Mouse (Mus musculus): Measurements from ENCODE around the gene Galc. TPM values are rescaled to one million over a fixed set of nuclear protein-coding genes. Genes with fewer than 3 reads are reported as not detected.
A peak's percentile ranks its signal among the peaks of the same experiment; 100 is the strongest.

Gene Galc
- polyA plus RNA-seq, 1 experiment = 7.5 TPM

DNA sequence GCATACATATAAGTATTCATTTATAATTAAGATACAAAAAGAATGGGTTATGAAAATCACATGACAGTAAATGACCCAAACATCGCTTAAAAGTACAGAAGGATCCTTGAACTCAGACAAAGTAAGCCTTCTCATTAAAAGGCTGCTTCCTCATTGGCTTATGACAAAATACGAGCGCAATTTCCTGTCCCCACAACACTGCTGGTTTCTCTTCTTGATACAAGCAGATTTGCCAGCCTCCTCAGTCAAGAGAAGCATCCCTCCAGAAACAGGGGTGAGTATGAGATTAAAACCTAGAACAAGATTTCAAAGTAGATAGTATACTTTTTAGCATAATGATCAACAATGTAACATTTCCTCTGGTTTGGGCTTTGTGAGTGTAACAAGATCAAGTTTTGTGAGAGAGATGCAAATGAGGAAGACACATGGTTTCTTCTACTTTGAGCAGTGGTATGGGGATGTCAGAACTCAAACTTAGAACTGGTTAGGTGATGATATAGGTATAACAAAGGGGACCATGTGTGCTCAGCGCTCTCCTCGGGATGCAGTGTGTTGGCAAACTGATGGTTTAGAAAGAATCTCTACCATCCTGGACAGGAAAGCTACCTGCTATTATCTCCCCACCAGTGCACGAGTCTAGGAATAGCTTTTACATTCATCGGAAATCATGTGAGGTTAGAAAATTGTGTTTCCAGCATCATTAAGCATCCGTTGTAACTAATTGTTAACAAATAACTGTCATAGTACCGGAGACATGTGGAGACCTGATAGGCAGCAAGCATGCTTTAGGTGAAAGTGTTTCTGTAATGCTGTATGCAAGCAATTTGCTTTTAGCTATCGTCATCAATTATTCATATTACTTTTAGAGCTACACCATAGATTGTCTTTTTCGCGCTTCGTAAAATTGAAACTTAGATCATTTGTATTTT is 9.4 kb upstream of the Galc start, which contains the start of gene Gpr65:
Gene Gpr65 (plus strand): TSS at position 195 of the 929 bp plus-strand sequence.
- WGBS = 17% methylated on average over 13 of the region's 13 CpGs
- peak within 1 kb of the TSS; percentile 79 for H3K27ac ChIP-seq (ENCODE audit: control insufficient read depth, insufficient read depth, low read depth, low read length, poor library complexity)
- TF ChIP-seq CTCF (IDR thresholded peaks at IDR 0.05; ENCODE audit: control insufficient read depth, insufficient read depth, low read length) (no peak), POLR2A (IDR thresholded peaks at IDR 0.05; ENCODE audit: borderline replicate concordance, control insufficient read depth, low read depth, low read length) (no peak)
- H3K4me3 ChIP-seq (replicated peaks; ENCODE audit: control insufficient read depth, low read depth, low read length) = peak within 1 kb of the TSS; percentile 95
- H3K4me1 ChIP-seq (ENCODE audit: control insufficient read depth, insufficient read depth, low read length) = peaks cover 10% of the 10 kb centered on the region

DNA sequence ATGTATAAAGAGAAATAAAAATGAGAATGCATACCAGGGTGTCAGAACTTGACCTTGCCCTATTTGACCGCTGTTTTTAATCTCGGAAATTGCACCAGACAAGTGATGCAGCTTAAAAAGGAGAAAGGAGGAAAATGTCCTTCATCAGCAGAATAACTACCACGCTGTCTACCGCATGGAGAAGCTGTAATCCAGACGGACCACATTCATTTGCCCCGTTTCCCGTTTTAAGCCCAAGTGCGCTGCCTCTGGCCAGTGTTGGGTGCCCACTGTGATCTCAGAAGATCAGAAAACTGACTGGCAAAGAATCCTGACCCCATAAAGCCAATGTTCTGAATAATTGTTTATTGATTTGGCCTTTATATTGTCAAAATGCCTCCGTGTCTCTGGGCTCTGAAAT is 6.4 kb upstream of the Galc start:
- Histone ChIP-seq H3K4me1 (ENCODE audit: control insufficient read depth, insufficient read depth, low read length) (peaks cover 8% of the 10 kb centered on the region; the same call in 1 of the 2 replicates), H3K27ac (ENCODE audit: control insufficient read depth, insufficient read depth, low read depth, low read length, poor library complexity) (peak overlapping the region; percentile 88), H3K4me3 (replicated peaks; ENCODE audit: control insufficient read depth, low read depth, low read length) (no peak overlapping the region)
- TF ChIP-seq CTCF (IDR thresholded peaks at IDR 0.05; ENCODE audit: control insufficient read depth, insufficient read depth, low read length) = no peak
- TF ChIP-seq POLR2A (IDR thresholded peaks at IDR 0.05; ENCODE audit: borderline replicate concordance, control insufficient read depth, low read depth, low read length) = no peak
- 43% methylated on average over 9 of the region's 9 CpGs for WGBS

GRCm38 (mm10) chr12:98259518-98259852 is 226 bp upstream of the Galc start:
- Histone ChIP-seq H3K4me1 (ENCODE audit: control insufficient read depth, insufficient read depth, low read length) (peaks cover 6% of the 10 kb centered on the region), H3K4me3 (replicated peaks; ENCODE audit: control insufficient read depth, low read depth, low read length) (peak overlapping the region; percentile 63), H3K27ac (ENCODE audit: control insufficient read depth, insufficient read depth, low read depth, low read length, poor library complexity) (peak overlapping the region; percentile 93)
- TF ChIP-seq POLR2A (IDR thresholded peaks at IDR 0.05; ENCODE audit: borderline replicate concordance, control insufficient read depth, low read depth, low read length) (no peak), CTCF (IDR thresholded peaks at IDR 0.05; ENCODE audit: control insufficient read depth, insufficient read depth, low read length) (no peak)
- WGBS = under 1% methylated on average over 12 of the region's 12 CpGs

- WGBS = 2% methylated on average over 8 of the region's 8 CpGs
- peak overlapping the region; percentile 93 for H3K27ac ChIP-seq (ENCODE audit: control insufficient read depth, insufficient read depth, low read depth, low read length, poor library complexity)
- TF ChIP-seq POLR2A (IDR thresholded peaks at IDR 0.05; ENCODE audit: borderline replicate concordance, control insufficient read depth, low read depth, low read length) (no peak), CTCF (IDR thresholded peaks at IDR 0.05; ENCODE audit: control insufficient read depth, insufficient read depth, low read length) (no peak)
Observed at GRCm38 (mm10) chr12:98258371-98258844, 851 bp downstream of the Galc start.

GRCm38 (mm10) chr12:98255373-98255995 is 3.8 kb downstream of the Galc start:
- 28% methylated on average over 13 of the region's 13 CpGs for WGBS
- H3K27ac ChIP-seq (ENCODE audit: control insufficient read depth, insufficient read depth, low read depth, low read length, poor library complexity) = no peak overlapping the region
- TF ChIP-seq CTCF (IDR thresholded peaks at IDR 0.05; ENCODE audit: control insufficient read depth, insufficient read depth, low read length) (no peak), POLR2A (IDR thresholded peaks at IDR 0.05; ENCODE audit: borderline replicate concordance, control insufficient read depth, low read depth, low read length) (no peak)
- H3K4me1 ChIP-seq (ENCODE audit: control insufficient read depth, insufficient read depth, low read length) = peaks cover 6% of the 10 kb centered on the region
- H3K4me3 ChIP-seq (replicated peaks; ENCODE audit: control insufficient read depth, low read depth, low read length) = no peak overlapping the region

More at GRCm38 (mm10) chr12:98258371-98258844, 851 bp downstream of the Galc start:
- H3K4me3 ChIP-seq (replicated peaks; ENCODE audit: control insufficient read depth, low read depth, low read length) = peak overlapping the region; percentile 98
- H3K4me1 ChIP-seq (ENCODE audit: control insufficient read depth, insufficient read depth, low read length) = peaks cover 6% of the 10 kb centered on the region

DNA sequence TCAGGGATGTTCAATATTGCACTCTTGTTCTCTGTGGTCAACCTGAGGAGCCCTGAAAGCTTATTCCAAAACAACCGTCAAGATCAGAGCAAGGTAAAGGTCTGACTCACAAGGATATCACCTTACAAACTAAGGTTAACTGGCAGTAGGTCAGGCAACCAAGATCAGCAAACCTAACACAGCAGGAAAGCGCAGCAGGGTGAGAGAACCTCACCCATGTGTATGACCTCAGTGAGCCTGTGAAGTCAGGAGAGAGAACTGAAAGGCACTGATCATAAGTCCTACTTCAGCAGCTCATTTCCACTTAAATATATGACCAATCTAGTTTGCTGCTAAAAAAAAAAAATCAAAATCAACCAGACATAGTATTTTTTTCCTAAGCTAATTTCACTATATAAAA is 6.8 kb downstream of the Galc start:
- 91% methylated on average over 2 of the region's 2 CpGs for WGBS
- H3K4me1 ChIP-seq (ENCODE audit: control insufficient read depth, insufficient read depth, low read length) = peaks cover 4% of the 10 kb centered on the region; the same call in 1 of the 2 replicates
- no peak overlapping the region for H3K27ac ChIP-seq (ENCODE audit: control insufficient read depth, insufficient read depth, low read depth, low read length, poor library complexity)
- H3K4me3 ChIP-seq (replicated peaks; ENCODE audit: control insufficient read depth, low read depth, low read length) = no peak overlapping the region
- no peak for TF ChIP-seq CTCF (IDR thresholded peaks at IDR 0.05; ENCODE audit: control insufficient read depth, insufficient read depth, low read length)
- no peak for TF ChIP-seq POLR2A (IDR thresholded peaks at IDR 0.05; ENCODE audit: borderline replicate concordance, control insufficient read depth, low read depth, low read length)

DNA sequence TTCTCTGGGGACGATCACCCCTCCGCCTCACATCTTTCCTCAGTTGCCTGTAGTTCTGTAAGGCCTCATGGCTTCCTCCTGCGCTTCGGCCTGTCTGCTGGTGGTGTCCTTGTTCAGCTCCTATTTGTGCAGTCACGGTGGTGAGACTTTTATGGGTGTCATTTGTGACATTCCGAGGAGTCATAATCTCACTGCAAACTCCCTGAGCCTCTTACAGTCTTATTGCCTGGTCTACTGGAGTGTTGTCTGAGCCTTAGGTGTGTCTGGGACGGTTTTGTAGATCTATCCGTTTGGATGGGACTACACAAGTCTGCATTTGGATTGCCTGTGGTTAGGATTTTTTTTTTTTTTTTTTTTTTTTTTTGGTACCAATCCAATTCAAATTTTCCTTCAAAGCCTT is 8.9 kb downstream of the Galc start:
- peaks cover 2% of the 10 kb centered on the region; the same call in 1 of the 2 replicates for H3K4me1 ChIP-seq (ENCODE audit: control insufficient read depth, insufficient read depth, low read length)
- no peak overlapping the region for H3K27ac ChIP-seq (ENCODE audit: control insufficient read depth, insufficient read depth, low read depth, low read length, poor library complexity)
- H3K4me3 ChIP-seq (replicated peaks; ENCODE audit: control insufficient read depth, low read depth, low read length) = no peak overlapping the region
- TF ChIP-seq CTCF (IDR thresholded peaks at IDR 0.05; ENCODE audit: control insufficient read depth, insufficient read depth, low read length) (no peak), POLR2A (IDR thresholded peaks at IDR 0.05; ENCODE audit: borderline replicate concordance, control insufficient read depth, low read depth, low read length) (no peak)
- WGBS = 86% methylated on average over 8 of the region's 8 CpGs

GRCm38 (mm10) chr12:98249671-98250070 is 9.6 kb downstream of the Galc start:
- H3K4me3 ChIP-seq (replicated peaks; ENCODE audit: control insufficient read depth, low read depth, low read length) = no peak overlapping the region
- no peak overlapping the region for H3K27ac ChIP-seq (ENCODE audit: control insufficient read depth, insufficient read depth, low read depth, low read length, poor library complexity)
- peaks cover under 1% of the 10 kb centered on the region; the same call in 1 of the 2 replicates for H3K4me1 ChIP-seq (ENCODE audit: control insufficient read depth, insufficient read depth, low read length)
- 48% methylated on average over 3 of the region's 3 CpGs for WGBS
- no peak for TF ChIP-seq POLR2A (IDR thresholded peaks at IDR 0.05; ENCODE audit: borderline replicate concordance, control insufficient read depth, low read depth, low read length)
- no peak for TF ChIP-seq CTCF (IDR thresholded peaks at IDR 0.05; ENCODE audit: control insufficient read depth, insufficient read depth, low read length)

Measured in bone marrow, adult 2 months (tissue).